Mouse (Mus musculus) cerebellum, postnatal 14 days (tissue): ENCODE measurements at regions not wholly inside any gene's neighbourhood (a gene's known extent, or its start where the extent isn't known, plus 50 kb on each side); places are given as distances from the start of the nearest gene placed in this dataset.

Experiments used
- DNase-seq, 2 experiments: peaks; one replicate each; pipeline ENCODE4 v3.0.0; 2021; ENCODE audit warnings: mixed read lengths in 2 of 2

DNA sequence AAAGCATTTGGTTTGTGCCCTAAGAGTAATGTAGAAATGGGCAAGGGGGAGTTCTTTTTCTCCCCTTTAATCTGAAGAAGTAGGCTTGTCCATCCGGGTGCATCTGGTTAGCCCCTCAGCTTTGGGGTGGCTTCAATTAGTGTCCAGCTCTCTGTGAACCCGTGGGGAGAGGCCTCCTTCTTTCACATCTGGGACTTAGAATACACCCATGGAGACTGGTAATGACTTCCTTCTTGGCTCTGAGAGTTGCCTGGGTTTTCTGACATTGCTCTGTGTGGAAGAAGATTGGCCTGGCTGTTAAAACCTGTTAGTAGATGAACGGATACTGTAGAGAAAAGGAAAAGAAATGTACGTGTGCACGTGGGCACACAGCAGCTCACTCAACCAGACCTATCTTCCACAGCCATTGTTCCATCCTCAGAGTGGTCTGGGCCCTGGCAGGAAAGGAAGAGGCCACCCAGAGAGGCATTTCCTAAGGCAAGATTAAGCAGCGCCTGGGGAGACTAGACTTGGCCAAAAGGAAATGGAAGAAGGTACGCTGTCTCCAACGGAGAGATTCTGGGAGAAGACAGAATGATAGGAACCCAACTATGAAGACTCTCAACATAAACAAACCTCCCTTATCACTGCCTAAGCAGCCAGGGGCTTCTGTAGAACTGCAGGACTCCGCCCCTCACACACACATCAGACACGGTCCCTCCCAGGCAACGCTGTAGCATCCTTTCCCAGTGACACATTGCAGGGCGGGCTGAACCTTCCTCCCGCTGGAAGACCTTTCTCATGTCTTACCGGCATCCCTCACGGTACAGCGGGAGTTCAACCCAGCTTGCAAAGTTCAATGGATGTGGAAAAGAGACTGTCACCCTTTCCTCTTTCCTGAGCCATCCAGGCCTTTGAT lies 372.4 kb downstream of the Foxo1 start:
- DNase-seq, result no peak

DNA sequence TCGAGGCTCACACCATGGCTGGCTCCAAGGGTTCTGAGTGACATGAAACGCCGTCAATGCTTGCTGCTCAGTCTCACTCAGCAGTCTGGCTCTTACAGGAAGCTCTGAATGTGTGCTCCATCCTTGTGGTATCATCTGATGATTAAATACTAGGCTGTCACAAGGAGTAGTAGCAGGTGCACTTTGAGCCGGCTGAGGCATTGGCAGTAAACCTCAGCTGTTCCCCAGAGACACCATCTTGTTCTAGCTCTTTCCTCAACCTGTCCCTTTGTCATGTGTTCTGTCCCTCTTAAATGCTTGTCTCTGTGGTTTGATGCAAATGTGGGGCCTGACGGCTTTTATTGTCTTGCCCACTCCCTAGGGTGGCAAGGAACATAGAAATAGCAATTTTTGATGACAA lies 370.7 kb downstream of the Foxo1 start:
- no peak for DNase-seq

DNA sequence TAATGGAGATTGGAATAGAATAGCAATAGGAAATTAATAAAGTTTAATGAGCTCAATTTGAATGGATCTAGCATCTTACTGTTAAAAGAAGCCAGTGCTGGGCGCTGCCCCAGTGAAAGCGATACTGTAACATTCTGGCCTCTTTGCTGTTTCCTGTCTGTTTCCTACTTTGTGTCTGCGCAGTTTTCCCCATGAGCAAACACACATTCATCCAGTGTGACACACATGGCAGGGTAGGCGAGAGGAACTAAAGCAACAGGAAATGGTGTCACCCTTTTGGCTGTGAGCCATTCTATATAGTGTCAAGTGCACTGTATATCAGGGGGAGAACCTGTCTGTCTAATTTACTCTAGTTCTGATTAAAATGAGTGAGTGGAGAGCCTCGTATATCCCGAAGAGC lies 366.2 kb downstream of the Foxo1 start:
- DNase-seq, result no peak

DNA sequence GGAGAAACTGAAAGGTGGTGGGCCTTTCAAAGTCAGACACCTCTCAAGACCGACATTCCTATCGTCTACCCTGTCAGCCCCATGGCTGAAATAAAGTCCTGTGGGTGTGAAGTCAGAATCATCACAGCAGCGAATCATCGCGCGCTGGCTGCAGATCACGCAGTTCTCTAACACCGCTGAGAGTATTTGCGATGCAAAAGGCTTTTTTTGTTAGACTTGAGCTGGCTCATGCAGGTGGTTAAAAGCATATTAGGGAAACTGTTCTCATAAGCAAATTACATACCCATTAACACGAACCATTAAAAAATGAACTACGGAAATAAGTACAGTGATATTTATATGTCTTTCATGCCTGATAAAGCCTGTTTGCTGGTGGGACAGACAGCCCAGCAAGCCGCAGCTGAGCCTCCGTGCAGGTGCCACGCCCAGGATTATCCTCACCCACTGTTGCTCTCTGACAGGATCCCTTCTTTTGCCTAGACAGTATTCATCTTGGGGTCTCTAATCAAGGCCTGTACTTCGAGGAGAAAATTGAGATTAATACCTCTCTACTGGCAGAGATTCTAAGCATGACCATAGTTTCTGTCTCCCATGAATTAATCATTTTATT lies 365.5 kb downstream of the Foxo1 start:
- no peak for DNase-seq

DNA sequence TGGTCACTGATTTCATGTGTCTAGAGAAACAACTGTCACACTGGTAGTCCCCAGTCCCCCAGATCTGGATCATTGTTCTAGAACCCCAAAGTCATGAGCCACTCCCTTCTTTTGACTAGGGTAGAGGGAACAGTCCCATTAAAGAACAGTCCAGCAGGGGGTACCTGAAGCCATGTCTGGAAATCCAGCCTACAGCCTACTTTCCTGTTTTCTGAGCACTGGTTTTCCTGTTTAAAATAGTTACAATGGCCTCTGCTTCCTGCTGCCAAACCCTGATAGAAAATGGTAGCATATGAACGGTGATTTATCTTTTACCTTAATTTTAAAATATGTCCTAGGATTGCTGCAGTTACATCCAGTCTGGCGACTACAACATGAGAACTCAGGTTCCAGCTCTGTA lies 364.5 kb downstream of the Foxo1 start:
- DNase-seq, result no peak

DNA sequence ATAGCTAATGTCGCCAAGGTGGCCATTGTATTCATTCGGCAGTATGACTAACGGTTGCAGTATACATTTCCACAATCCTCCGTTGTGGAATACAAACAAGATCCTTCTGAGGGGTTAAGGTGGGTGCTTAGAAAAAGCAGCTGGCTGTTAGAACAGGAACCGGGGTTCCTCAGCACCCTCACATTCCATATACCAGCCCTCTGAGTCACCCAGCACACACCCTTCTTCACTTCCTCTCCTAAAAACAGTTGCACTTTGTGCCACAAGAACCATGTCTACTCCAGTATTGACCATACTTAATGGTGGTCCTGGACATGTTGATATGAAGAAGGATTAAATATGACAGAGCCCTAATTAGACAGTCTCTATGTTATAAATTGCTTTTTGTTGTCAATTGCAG lies 362.1 kb downstream of the Foxo1 start:
- no peak for DNase-seq

DNA sequence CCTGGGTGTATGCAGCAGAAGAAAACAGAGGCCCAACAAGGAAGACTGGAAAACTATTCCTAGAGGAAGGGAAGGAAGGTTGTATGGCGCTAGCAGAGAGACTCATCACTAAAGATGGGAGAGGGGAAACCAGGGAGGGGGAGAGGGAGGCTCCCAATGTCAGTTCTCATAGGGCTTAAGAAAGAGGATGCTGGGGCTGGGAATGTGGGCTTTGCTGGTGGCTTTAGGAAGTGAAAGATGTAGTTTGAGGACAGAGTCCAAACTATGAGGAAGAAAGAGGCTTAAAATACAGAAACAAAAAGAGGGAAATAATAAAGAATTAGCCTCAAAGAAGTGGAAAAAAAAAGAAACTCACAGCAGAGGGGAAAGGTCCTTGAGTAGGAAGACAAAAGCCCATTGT lies 357.0 kb downstream of the Foxo1 start:
- DNase-seq, result no peak

DNA sequence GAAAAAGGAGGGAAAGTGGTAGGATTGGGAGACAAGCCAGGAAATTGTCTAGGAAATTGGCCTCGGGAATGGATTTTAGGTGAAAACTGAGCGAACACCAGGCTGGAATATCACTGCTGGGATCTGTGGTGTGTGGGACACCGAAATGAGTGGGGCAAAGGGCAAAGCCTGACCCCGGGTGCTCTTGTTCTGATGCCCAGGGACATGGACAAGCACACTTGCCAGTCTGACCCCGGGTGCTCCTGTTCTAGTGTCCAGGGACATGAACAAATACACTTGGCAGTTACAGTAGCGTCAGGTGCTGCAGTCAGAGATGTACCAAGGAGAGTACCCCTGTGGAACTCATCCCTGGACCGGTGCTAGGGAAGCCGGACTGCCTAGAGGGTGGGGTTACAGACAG lies 354.4 kb downstream of the Foxo1 start:
- DNase-seq, result no peak

DNA sequence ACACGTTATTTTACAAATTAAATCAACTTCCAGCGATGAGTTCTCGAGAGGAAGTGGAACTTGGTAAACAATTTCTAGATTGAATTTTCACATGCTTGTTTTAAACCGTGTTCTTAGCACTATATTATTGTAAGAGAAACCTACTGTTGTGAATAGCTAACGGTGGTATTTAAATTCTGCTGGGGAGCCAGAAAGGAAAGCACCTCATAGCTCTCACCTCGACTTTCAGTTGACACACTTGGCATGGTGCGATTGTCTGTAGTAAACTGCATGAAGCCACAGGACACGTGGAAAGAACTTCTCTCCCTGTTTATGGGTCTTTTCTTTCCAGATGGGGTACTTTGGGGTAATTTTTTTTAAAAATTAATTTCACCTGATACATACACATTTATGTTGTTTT lies 353.8 kb downstream of the Foxo1 start:
- DNase-seq, result no peak

DNA sequence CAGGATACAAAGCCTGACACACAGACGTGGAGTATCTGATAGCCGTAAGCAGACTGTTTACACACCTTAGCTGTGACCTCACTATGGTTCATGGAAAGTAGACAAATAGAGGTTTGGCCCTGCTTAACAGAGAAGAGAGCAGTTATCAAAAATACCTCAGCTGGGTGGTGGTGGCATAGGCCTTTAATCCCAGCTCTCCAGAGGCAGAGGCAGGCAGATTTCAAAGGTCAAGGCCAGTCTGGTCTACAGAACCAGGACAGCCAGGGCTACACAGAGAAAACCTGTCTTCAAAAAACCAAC lies 350.7 kb downstream of the Foxo1 start:
- DNase-seq, result no peak

DNA sequence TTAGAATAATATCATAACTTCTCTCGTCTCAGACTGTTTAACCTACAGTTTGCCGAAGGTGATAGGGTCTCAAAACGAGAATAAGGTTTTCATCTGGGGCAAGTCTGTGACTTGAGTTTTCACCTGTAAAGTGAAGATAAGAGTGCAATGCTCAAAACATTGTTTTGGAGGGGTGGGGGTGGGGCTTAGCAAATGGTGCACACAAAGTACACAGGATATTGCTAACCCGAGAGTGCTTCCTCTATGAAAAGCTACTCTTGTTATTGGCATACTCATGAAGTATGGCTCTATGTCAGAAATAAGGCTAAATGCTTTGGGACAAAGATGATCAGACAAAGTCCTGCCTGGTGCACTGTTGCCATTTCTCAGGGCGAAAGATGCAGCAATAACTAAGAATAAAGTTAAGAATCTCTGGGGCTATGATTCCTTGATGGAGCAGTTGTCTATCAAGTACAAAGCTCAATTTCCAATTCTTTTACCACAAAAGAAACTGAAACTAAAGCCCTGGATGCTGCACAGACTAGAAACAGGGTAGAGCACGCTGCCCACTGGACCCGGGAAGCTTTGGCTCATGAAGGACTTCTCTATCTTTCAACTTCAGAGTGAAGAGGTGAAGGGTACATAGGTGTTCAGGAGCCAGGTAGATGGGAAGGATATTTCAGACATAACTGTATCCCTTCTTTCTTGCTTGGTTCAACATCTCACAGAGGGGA lies 350.2 kb downstream of the Foxo1 start:
- no peak for DNase-seq

DNA sequence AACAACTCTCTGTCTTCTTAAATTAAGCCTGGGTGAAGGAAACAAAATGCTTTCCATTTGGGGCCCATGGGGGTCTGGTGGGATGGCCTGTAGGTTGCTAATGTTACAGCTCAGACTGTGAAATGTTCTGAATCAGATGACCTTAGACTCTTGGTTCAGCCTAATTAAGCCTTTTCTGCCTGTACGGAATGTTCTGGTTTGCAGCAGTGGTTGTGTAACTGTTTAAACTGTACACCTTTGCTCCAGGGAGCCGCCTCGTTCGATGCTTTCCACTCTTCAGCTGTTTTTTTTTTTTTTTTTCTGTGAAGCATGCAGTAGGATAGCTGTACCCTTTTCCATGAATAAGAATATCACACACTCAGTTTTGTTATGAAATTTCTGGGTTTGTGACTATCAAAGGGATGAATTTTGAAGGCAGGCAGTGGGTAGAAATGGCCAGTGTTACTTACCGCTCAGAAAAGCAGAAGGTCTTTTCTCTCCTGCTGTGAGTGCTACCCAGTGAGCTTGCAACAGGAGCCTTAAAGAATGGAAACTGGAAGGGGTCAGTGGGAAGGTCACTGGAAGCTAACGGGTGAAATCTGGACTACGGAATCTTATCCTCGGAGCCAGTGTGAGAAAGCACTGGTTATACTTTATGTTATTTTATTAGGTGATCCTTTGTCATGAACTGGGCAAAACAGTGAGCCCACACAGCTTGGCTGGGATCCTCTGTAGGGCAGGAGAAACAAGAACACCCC lies 349.4 kb downstream of the Foxo1 start:
- DNase-seq, result no peak

DNA sequence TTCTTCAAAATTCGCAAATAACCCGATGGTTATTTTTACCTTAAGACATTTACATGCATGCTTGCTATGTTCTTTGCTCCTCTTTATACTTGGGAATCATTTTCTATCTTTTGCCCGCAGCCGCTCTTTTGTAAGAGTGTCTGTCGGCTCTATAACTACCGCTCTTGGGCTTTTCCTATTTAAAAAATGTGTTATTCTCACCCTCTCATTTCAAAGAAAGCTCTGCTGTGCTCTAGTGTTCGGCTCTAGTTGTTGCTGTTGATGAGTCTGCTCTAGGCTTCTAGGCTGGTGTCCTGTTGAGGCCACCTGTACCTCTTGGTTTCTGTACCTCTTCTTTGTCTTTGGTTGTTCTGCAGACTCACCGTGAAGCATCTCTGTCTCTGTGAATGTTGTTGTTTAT lies 343.7 kb downstream of the Foxo1 start:
- DNase-seq, result no peak

DNA sequence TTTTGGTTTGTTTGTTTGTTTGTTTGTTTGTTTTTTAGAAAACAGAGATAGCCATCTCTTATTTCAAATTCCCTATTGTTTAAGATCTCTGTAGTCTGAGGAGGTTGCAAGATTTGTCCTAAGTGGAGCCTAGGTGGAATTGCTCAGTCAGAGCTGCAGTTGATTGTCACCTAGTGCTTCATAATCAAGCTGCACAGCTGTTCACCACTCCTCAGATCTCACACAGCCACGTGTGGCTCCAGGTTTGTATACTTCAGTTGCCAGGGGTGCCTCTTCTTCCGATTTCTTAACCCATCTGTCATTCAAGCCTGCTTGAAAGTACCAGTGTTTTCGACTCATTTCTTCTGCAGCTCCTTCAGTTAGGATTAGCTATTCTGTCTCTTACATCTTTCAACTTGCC lies 342.3 kb downstream of the Foxo1 start:
- no peak for DNase-seq

DNA sequence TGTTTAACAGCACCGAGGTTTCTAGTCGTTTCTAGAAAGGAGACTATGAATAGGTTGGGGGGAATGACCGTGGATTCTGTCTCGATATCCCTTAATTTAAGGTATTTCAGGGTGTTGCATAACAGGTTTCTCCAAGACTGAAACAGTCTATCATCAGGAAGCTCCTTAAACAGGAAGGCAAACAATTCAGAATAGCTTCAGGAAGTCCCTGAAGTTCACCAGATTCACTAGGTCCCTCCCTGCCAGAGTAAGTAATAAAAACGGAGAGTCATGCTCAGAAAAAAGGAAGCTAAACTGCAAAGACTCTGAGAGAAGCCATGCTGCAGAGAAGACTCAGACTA lies 339.9 kb downstream of the Foxo1 start:
- no peak for DNase-seq

DNA sequence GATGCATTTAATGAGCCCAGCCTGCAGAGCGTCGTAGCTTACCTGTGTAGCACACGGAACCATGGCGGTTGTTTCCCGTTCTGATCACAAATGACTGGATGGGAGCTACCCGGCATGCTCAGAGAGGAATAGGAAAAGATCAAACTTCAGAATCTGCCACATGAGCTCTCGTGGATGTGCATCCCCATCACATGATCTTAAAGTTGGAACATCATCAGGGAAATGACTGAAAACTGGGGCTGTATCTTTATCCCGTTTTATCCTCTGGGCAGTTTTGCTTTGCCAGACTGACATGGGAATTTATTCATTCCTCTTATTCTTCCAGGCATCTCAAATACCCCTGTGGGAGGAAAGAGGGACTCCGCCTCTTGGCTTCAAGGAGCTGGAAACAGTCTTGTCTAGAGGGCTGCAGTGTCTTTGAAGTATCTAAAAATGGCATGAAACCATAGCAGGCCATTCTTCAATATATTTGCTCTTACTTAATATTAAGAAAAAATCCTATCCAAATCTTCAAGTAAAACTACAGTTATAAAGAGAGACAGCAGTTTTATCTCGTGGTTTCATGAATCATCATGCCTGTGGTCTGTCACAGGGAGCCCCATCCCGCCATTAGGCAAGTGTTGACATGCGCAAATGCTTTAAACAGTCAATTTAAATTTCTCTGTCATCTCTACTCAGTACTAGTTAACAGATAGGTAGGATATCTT lies 339.4 kb downstream of the Foxo1 start:
- no peak for DNase-seq

DNA sequence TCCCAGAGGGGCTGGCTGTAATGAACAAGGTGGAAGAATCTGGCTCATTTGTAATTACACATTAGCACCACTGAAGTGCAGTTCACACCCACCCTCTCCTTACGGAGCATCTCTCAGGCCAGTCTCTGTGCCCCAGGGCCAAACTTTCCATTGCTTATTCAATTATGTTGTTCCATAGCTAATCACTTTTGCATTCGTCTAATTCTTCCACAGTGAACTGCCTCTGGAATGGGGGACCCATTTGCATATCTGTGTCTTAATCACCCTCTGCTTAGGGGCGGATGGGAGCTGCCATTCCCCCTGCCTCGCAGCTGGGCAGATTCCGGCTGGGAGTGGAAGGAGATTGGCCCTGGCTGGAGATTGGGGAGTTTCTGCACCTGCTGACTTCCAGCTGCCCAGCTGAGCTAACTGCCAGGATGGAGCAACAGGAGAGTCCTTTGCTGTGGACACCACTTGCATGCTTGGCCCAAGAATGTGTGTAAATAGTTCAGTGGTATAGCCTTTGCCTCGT lies 337.2 kb downstream of the Foxo1 start:
- DNase-seq, result no peak

DNA sequence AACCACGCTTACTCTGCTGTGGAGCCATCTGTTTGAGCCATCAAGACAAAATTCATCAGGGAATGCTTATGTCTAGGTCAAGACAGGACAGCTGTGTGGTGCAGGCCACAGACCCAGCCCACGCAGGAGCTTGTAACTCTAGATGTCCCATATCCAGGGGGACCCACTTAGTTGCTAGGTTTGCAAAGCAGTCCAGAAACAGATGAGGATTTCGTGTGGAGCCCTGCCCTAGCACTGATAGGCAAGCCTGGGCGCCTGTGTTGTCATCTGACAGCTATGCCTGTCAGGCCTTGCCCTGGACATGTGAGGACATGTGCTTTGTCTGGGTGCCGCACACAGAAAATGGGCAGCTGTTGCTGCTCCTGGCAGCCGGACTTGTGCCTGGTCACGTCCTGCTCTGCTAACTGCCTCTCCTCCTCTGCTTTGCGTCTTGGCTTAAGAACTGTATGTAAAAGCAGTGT lies 335.1 kb downstream of the Foxo1 start:
- DNase-seq, result peak; percentile 17 to 18

DNA sequence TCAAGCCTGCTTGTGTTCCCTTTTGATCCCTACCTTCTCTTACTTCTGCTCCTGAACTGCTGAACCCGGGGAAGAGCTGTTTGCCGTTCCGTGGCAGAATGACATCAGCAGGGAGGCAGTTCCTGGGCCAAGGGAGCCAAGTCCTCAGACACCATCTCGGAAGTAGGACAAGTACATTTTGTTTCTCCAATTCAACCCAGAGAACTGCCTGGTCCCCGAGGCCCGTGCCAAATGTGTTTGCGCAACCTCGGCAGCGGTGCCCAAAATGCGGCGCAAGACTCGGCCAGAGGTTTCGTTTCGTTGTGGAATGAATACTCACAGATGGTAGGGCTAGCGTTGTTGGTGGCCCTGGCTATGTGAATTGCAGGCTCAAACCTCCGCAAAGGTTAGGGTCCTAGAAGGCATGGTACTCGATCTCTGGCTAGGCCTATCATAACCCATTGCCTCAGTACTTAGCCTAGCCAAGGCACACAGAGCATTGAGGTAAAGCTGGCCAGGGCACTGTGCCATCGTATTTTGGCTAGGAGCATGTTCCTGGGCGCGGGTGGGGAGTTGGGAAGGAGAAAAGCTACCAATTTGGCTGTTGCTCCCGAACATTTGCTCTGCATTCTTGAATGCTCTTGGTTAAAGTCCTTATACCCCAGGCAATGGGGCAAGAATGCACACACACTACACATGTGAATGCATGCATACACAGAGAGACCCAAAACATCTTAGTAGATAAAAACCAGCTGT lies 333.0 kb downstream of the Foxo1 start:
- peak; percentile 93 to 94 for DNase-seq

DNA sequence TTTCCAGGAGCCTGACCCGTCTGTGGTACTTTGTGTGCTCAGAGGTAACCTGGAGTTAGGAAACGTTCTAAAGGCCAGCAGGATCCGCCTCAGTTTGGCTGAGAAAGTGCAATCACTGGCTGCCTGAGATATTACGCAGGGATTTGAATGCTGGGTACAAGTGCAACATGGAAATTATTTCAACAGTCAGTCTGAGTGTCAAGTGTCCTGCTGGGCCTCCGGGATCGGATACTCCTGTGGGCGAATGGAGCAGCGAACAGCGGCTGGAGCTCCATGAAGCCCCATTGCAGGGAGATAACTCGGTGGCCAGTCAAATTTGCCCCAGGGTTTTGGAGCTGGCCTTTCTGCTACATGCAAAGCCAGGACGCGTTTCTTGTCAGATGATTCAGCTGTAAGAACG lies 332.4 kb downstream of the Foxo1 start:
- no peak for DNase-seq

DNA sequence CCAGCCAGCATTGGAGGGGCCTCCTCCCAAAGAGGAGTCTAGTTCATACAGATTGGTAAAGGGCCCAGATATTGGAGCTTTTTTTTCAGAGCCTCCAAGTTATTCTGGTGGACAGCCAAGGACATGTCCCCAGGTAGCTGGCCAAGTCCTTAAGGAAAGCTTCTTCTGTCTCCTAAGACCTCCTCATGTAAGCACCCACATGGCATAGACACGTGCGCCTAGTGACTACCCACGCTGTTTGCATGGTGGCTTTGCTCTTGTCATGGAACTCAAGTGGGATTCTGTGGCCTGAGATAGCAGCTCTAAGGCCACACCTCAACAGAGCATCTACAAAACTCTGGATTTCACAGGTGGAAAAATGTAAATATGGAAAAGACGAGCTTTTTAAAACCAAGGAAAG lies 332.0 kb downstream of the Foxo1 start:
- peak; percentile 65 to 68 for DNase-seq

DNA sequence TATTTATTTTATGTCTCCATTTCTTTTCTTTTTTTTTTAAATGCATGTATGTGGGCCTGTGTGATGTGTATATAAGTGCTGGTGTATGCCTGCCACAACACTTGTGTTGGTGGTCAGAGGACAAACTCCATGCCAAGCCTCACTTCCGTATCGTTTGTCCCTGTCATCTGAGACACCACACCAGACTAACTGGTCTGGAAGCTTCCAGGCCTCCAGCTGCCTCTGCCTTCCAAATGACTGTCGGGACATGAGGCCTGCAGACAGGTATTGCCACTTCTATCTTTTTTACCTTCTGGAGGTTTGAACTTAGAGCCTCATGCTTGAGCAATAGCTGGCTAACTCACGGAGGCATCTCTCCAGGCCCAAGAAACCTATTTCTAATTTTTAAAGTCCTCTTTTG lies 318.3 kb downstream of the Foxo1 start:
- no peak for DNase-seq
